Mouse (Mus musculus) CH12.LX (cell line): ENCODE measurements at regions not wholly inside any gene's neighbourhood (a gene's known extent, or its start where the extent isn't known, plus 50 kb on each side); places are given as distances from the start of the nearest gene placed in this dataset.
A peak's percentile ranks its signal among the peaks of the same experiment; 100 is the strongest.

Experiments
- DNase-seq: peaks from one replicate; pipeline ENCODE4 v3.0.0-alpha.2; 2013; ENCODE audit errors: extremely low read depth
- H3K27ac ChIP-seq: 2 replicates; pipeline ENCODE4 v1.5.1; 2012; ENCODE audit warnings: low read depth, mild to moderate bottlenecking, control low read depth, moderate library complexity; ENCODE audit not compliant: insufficient read depth
- H3K27me3 ChIP-seq: replicated peaks from 2 replicates; pipeline ENCODE3; 2012; ENCODE audit warnings: inconsistent platforms
- H3K36me3 ChIP-seq, 2 experiments: replicated peaks in 1 of 2; 2 replicates each; pipeline versions ENCODE3 to v1.6.1; 2012; ENCODE audit warnings: inconsistent platforms in 1 of 2, low read length in 1 of 2, mild to moderate bottlenecking in 1 of 2, mixed read lengths in 1 of 2, moderate library complexity in 1 of 2; ENCODE audit not compliant: control insufficient read depth in 1 of 2, insufficient read depth in 1 of 2
- H3K4me1 ChIP-seq, 2 experiments: 2 replicates each; pipeline ENCODE4 v1.6.1; 2012; ENCODE audit warnings: inconsistent platforms in 1 of 2, moderate library complexity in 1 of 2; ENCODE audit not compliant: insufficient read depth in 2 of 2, control insufficient read depth in 1 of 2
- H3K4me2 ChIP-seq: 2 replicates; pipeline ENCODE4 v1.6.1; 2012; ENCODE audit warnings: low read depth, mild to moderate bottlenecking, control low read depth; ENCODE audit not compliant: poor library complexity, insufficient read depth, severe bottlenecking
- H3K4me3 ChIP-seq, 3 experiments: fragments of 150-350 bp in 1 of 3; sonication (generic) in 1 of 3; replicated peaks in 1 of 3; 2 replicates each; pipeline versions ENCODE3 to v1.5.1; 2011 to 2012; ENCODE audit warnings: low read depth in 2 of 3, low read length in 2 of 3, mild to moderate bottlenecking in 2 of 3, moderate library complexity in 2 of 3, control low read depth in 1 of 3, improper control_type of control experiment in 1 of 3, inconsistent platforms in 1 of 3, mixed read lengths in 1 of 3; ENCODE audit not compliant: poor library complexity in 1 of 3
- H3K79me2 ChIP-seq: replicated peaks from 2 replicates; pipeline ENCODE4 v1.6.1; 2012; ENCODE audit warnings: mild to moderate bottlenecking, moderate library complexity; ENCODE audit not compliant: control insufficient read depth, poor library complexity, insufficient read depth, severe bottlenecking; ENCODE audit errors: extremely low read depth
- H3K9ac ChIP-seq: 2 replicates; pipeline ENCODE4 v1.6.1; 2012; ENCODE audit warnings: low read depth, mild to moderate bottlenecking, control low read depth, moderate library complexity; ENCODE audit not compliant: insufficient read depth
- H3K9me3 ChIP-seq: replicated peaks from 2 replicates; pipeline ENCODE3; 2012; ENCODE audit warnings: low read length, inconsistent platforms, mixed read lengths
- BHLHE40 ChIP-seq: IDR thresholded peaks from 2 replicates; pipeline ENCODE4 v1.6.1; 2011; ENCODE audit warnings: mild to moderate bottlenecking, low read depth, low read length, improper control_type of control experiment
- CHD1 ChIP-seq: IDR thresholded peaks from 2 replicates; pipeline ENCODE4 v1.6.1; 2012; ENCODE audit warnings: low read depth, low read length, improper control_type of control experiment, inconsistent platforms
- CHD2 ChIP-seq: IDR thresholded peaks from 2 replicates; pipeline ENCODE4 v1.6.1; 2011; ENCODE audit warnings: low read length, improper control_type of control experiment
- ELF1 ChIP-seq: IDR thresholded peaks from 2 replicates; pipeline ENCODE4 v1.6.1; 2014; ENCODE audit warnings: low read depth, mild to moderate bottlenecking, inconsistent platforms, low read length, improper control_type of control experiment
- EP300 ChIP-seq: IDR thresholded peaks from 2 replicates; pipeline ENCODE4 v1.6.1; 2011; ENCODE audit warnings: low read length, improper control_type of control experiment
- GABPA ChIP-seq: IDR thresholded peaks from 2 replicates; pipeline ENCODE4 v1.6.1; 2012; ENCODE audit warnings: low read depth, low read length, improper control_type of control experiment, inconsistent platforms; ENCODE audit not compliant: insufficient replicate concordance
- HCFC1 ChIP-seq: IDR thresholded peaks from 2 replicates; pipeline ENCODE4 v1.6.1; 2012; ENCODE audit warnings: low read depth, mild to moderate bottlenecking, inconsistent platforms, low read length, improper control_type of control experiment
- JUND ChIP-seq: conservative IDR thresholded peaks from 2 replicates; pipeline ENCODE4 v1.6.1; 2011; ENCODE audit warnings: low read depth, low read length, improper control_type of control experiment
- KAT2A ChIP-seq: IDR thresholded peaks from 2 replicates; pipeline ENCODE4 v1.6.1; 2012; ENCODE audit warnings: low read length, improper control_type of control experiment, inconsistent platforms; ENCODE audit not compliant: insufficient replicate concordance
- MAX ChIP-seq: IDR thresholded peaks from 2 replicates; pipeline ENCODE4 v1.6.1; 2011; ENCODE audit warnings: low read length, improper control_type of control experiment
- MXI1 ChIP-seq: IDR thresholded peaks from 2 replicates; pipeline ENCODE4 v1.6.1; 2011; ENCODE audit warnings: mild to moderate bottlenecking, low read depth, low read length, improper control_type of control experiment
- MYC ChIP-seq: IDR thresholded peaks from 2 replicates; pipeline ENCODE4 v1.6.1; 2011; ENCODE audit warnings: low read depth, mild to moderate bottlenecking, improper control_type of control experiment, low read length
- NRF1 ChIP-seq: IDR thresholded peaks from 2 replicates; pipeline ENCODE4 v1.6.1; 2014; ENCODE audit warnings: low read depth, mild to moderate bottlenecking, inconsistent platforms, low read length, improper control_type of control experiment, moderate library complexity
- PAX5 ChIP-seq: IDR thresholded peaks from 2 replicates; pipeline ENCODE4 v1.6.1; 2012; ENCODE audit warnings: low read length, inconsistent platforms, mixed read lengths
- RCOR1 ChIP-seq: conservative IDR thresholded peaks from 2 replicates; pipeline ENCODE4 v1.6.1; 2012; ENCODE audit warnings: low read depth, mild to moderate bottlenecking, inconsistent platforms, low read length, improper control_type of control experiment
- SMC3 ChIP-seq: IDR thresholded peaks from 2 replicates; pipeline ENCODE4 v1.6.1; 2011; ENCODE audit warnings: low read depth, low read length, improper control_type of control experiment
- TBP ChIP-seq: conservative IDR thresholded peaks from 2 replicates; pipeline ENCODE4 v1.6.1; 2011; ENCODE audit warnings: low read depth, low read length, improper control_type of control experiment
- UBTF ChIP-seq: IDR thresholded peaks from 2 replicates; pipeline ENCODE4 v1.6.1; 2012; ENCODE audit warnings: low read depth, mild to moderate bottlenecking, inconsistent platforms, low read length, improper control_type of control experiment, moderate library complexity
- USF2 ChIP-seq: conservative IDR thresholded peaks from 2 replicates; pipeline ENCODE4 v1.6.1; 2011; ENCODE audit warnings: low read depth, low read length, improper control_type of control experiment
- ZC3H11A ChIP-seq: IDR thresholded peaks from 2 replicates; pipeline ENCODE4 v1.6.1; 2012; ENCODE audit warnings: low read depth, mild to moderate bottlenecking, inconsistent platforms, low read length, improper control_type of control experiment
- ZMIZ1 ChIP-seq: IDR thresholded peaks from 2 replicates; pipeline ENCODE4 v1.6.1; 2012; ENCODE audit warnings: low read depth, mild to moderate bottlenecking, inconsistent platforms, low read length, improper control_type of control experiment
- ZNF384 ChIP-seq: IDR thresholded peaks from 2 replicates; pipeline ENCODE4 v1.6.1; 2012; ENCODE audit warnings: low read depth, low read length, improper control_type of control experiment, inconsistent platforms
- dilution Hi-C: fragments of 300-500 bp; cut with MboI; formaldehyde crosslinking; loops from 2 replicates; pipeline ENCODE4 v1.14.3; 2020; ENCODE audit warnings: low sequenced_read_pairs; ENCODE audit not compliant: extremely low pct_unique_long_range_greater_than_20kb, extremely low pct_ligation_motif_present
- in situ Hi-C: fragments of 300-500 bp; cut with MboI; formaldehyde crosslinking; loops from 3 replicates; pipeline ENCODE4 v1.14.3; 2019; ENCODE audit warnings: low sequenced_read_pairs, low pct_ligation_motif_present, low pct_unique_long_range_greater_than_20kb, mixed read lengths

DNA sequence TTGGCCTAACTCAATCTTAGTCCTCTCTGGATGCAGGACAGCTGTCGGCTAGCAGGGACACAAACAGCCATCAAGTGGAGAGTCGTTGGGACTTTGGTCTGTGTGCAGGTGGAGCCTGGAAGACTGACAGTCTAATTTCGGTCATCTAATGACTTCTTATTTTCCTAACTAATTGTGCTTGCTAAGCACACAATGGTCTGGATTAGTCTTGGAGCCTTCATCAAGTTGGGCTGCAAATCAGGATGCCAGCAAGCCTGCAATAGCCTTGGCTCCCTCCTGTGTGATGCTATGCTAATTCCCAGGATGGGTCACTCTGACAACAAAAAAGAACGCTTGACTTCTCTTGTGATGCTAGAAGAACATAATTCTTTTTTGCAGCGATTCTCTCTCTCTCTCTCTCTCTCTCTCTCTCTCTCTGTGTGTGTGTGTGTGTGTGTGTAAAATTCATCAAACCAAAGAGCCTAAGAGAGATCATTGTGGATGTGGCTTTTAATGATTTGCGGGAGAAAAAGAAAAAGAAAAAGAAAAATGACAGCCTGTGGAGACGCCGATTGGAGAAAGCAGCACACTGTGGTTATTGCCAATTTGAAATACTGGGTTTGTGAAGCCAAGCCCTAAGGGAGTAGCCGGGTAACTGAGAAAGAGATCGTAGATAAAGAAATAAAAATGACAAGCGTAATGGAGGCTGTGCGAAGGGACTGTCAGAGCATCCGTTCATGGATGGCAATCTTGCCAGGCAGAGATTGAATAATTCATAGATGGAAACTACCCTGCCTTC lies 61.5 kb upstream of the Sox4 start:
- H3K27me3 ChIP-seq = no peaks in the 10 kb centered on the region
- peaks cover 3 to 20% of the 10 kb centered on the region in 2 experiments; a peak in 3 of 4 replicates for H3K4me1 ChIP-seq
- TF ChIP-seq KAT2A (no peak), JUND (no peak), GABPA (no peak), CHD1 (no peak), BHLHE40 (no peak), SMC3 (no peak), MXI1 (no peak), ZC3H11A (no peak), CHD2 (no peak), ZMIZ1 (no peak), NRF1 (no peak), USF2 (no peak), ZNF384 (no peak), MYC (no peak), UBTF (no peak), ELF1 (no peak), EP300 (no peak)
- H3K9me3 ChIP-seq = peaks cover 8% of the 10 kb centered on the region
- no peak for DNase-seq
- no peak overlapping the region for H3K9ac ChIP-seq
- H3K36me3 ChIP-seq = no peaks in the 10 kb centered on the region
- dilution Hi-C loops = no loop called here
- H3K79me2 ChIP-seq = no peaks in the 10 kb centered on the region
- H3K27ac ChIP-seq = no peak overlapping the region
- in situ Hi-C loops = no loop called here
- H3K4me3 ChIP-seq = no peak overlapping the region
- H3K4me2 ChIP-seq = no peak overlapping the region

DNA sequence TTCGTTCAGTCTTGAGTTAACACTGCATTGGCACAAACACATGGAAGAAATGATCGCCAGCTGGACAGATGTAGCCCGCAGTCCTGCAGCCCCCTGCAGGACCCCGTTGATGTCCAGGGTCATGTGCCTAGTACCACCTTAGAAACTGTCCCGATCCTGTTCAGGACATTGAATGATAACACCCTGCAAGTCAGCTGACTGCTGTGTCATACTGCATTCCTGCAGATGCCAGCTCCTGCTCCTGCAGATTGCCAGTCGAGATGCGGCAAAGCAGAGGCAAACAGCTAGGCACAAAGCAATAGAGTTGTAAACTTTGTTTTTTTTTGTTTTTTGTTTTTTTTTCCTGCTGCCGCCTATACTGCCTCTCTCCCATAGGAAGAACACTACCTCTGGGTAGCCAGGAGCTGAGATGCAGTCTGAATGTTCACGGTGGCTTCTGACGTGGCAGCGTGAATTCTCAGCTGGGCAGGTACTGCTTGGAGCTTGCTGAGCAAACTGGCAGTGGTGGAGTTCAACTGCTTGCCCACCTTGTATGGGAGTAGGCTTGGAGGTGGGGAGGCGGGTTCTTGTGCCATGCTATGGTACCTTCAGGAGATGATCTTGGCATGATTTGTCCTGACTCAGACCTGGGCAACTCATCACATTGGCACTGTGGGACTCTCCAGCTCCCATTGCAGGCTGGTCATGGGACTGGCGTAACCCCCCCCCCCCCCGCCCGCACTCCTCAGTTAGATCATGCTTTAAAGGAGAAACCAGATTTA lies 60.7 kb upstream of the Sox4 start:
- H3K36me3 ChIP-seq = no peaks in the 10 kb centered on the region
- no peaks in the 10 kb centered on the region for H3K79me2 ChIP-seq
- H3K9ac ChIP-seq = no peak overlapping the region
- peaks cover 8% of the 10 kb centered on the region for H3K9me3 ChIP-seq
- TF ChIP-seq RCOR1 = no peak
- no peak for TF ChIP-seq EP300
- no peak for TF ChIP-seq CHD1
- no peak for TF ChIP-seq HCFC1
- no peak for TF ChIP-seq TBP
- no peak for TF ChIP-seq PAX5
- TF ChIP-seq ZC3H11A = no peak
- no peak for TF ChIP-seq GABPA
- TF ChIP-seq KAT2A = no peak
- TF ChIP-seq MAX = no peak
- H3K4me1 ChIP-seq = peaks cover 3 to 20% of the 10 kb centered on the region in 2 experiments; a peak in 3 of 4 replicates
- no peaks in the 10 kb centered on the region for H3K27me3 ChIP-seq
- peak overlapping the region; percentile 58; the same call in 1 of the 2 replicates for H3K4me2 ChIP-seq
- no peak for DNase-seq
- dilution Hi-C loops = no loop called here
- H3K4me3 ChIP-seq = no peak overlapping the region
- in situ Hi-C loops = no loop called here
- H3K27ac ChIP-seq = no peak overlapping the region
